Mouse (Mus musculus) thymus, adult 2 months (tissue): ENCODE measurements around the gene Hs3st2. TPM values are rescaled to one million over a fixed set of nuclear protein-coding genes. Genes with fewer than 3 reads are reported as not detected.

Experiments
- DNase-seq: peaks from one replicate; pipeline ENCODE4 v3.0.0; 2021
- H3K27ac ChIP-seq: fragments of 200-500 bp; 2 replicates; pipeline ENCODE4 v1.5.1; 2012; ENCODE audit warnings: low read length, control low read depth; ENCODE audit not compliant: control insufficient read depth, insufficient read depth
- H3K27me3 ChIP-seq: fragments of 200-500 bp; 2 replicates; pipeline ENCODE4 v1.6.1; 2012; ENCODE audit warnings: mild to moderate bottlenecking, low read length, moderate library complexity, mixed read lengths; ENCODE audit not compliant: control insufficient read depth, insufficient read depth
- H3K36me3 ChIP-seq: fragments of 200-500 bp; 2 replicates; pipeline ENCODE4 v1.6.1; 2012; ENCODE audit warnings: mild to moderate bottlenecking, low read length, moderate library complexity; ENCODE audit not compliant: control insufficient read depth, insufficient read depth
- H3K4me1 ChIP-seq: fragments of 200-500 bp; replicated peaks from 2 replicates; pipeline ENCODE4 v1.6.1; 2012; ENCODE audit warnings: low read length; ENCODE audit not compliant: control insufficient read depth, insufficient read depth
- H3K4me3 ChIP-seq: fragments of 200-500 bp; 2 replicates; pipeline ENCODE4 v1.5.1; 2012; ENCODE audit warnings: mild to moderate bottlenecking, low read length, control low read depth, moderate library complexity; ENCODE audit not compliant: control insufficient read depth, insufficient read depth
- CTCF ChIP-seq: fragments of 200-500 bp; IDR thresholded peaks from 2 replicates; pipeline ENCODE4 v1.5.1; 2012; ENCODE audit warnings: mild to moderate bottlenecking, control low read depth, low read length, moderate library complexity, borderline replicate concordance; ENCODE audit not compliant: control insufficient read depth, poor library complexity, insufficient read depth; ENCODE audit errors: extremely low read depth
- POLR2A ChIP-seq: fragments of 200-500 bp; IDR thresholded peaks from 2 replicates; pipeline ENCODE4 v1.6.1; 2012; ENCODE audit warnings: mild to moderate bottlenecking, low read length, control low read depth, moderate library complexity; ENCODE audit not compliant: control insufficient read depth, poor library complexity, insufficient read depth; ENCODE audit errors: extremely low read depth
- WGBS: fragments of 180-500 bp; shearing (Covaris S2); methylation state at CpG from one replicate; pipeline ENCODE4 v1.1.7; 2018; 5-methylcytosine and 5-hydroxymethylcytosine counted together
- polyA plus RNA-seq: library from polyadenylated mRNA; depleted of rRNA; stranded (reverse); fragments of >200 nt; gene quantifications from 2 replicates; pipeline ENCODE4 v1.2.3, GENCODE M21; 2012

Gene Hs3st2
- polyA plus RNA-seq, 1 experiment, result 0.05 TPM

GRCm38 (mm10) chr7:121539405-121540275 is 148.0 kb downstream of the Hs3st2 start:
- no peak for TF ChIP-seq POLR2A
- TF ChIP-seq CTCF, result no peak
- H3K27me3 ChIP-seq, result no peaks in the 10 kb centered on the region
- no peak overlapping the region for H3K4me3 ChIP-seq
- DNase-seq, result no peak
- WGBS, result 72% methylated on average over 19 of the region's 19 CpGs
- H3K4me1 ChIP-seq, result no peaks in the 10 kb centered on the region
- no peak overlapping the region for H3K27ac ChIP-seq
- no peaks in the 10 kb centered on the region for H3K36me3 ChIP-seq

GRCm38 (mm10) chr7:121542458-121542857 is 150.8 kb downstream of the Hs3st2 start:
- no peak overlapping the region for H3K27ac ChIP-seq
- no peaks in the 10 kb centered on the region for H3K27me3 ChIP-seq
- H3K36me3 ChIP-seq, result no peaks in the 10 kb centered on the region
- H3K4me3 ChIP-seq, result no peak overlapping the region
- WGBS, result 56% methylated on average over 2 of the region's 2 CpGs
- no peak for DNase-seq
- no peaks in the 10 kb centered on the region for H3K4me1 ChIP-seq
- no peak for TF ChIP-seq CTCF
- TF ChIP-seq POLR2A, result no peak

- Histone ChIP-seq H3K36me3 (no peaks in the 10 kb centered on the region), H3K4me1 (no peaks in the 10 kb centered on the region), H3K4me3 (no peak overlapping the region), H3K27ac (no peak overlapping the region), H3K27me3 (no peaks in the 10 kb centered on the region)
- no peak for TF ChIP-seq CTCF
- no peak for TF ChIP-seq POLR2A
- no peak for DNase-seq
- 88% methylated on average over 18 of the region's 18 CpGs for WGBS
Observed at GRCm38 (mm10) chr7:121549329-121550022, 157.8 kb downstream of the Hs3st2 start.
